Mouse (Mus musculus): ENCODE data around the gene Arpc1b.
"Not testable (repeated sequence)": the region's sequence is repeated elsewhere in the genome, so short reads cannot be mapped to it uniquely, and the experiment has no call there.

The Arpc1b gene

GRCm38 (mm10) chr5:145114071-145114605 lies at the start of gene Arpc1b:
Arpc1b (plus strand) TSS chr5:145114215.
- peak in 1 of 2 experiments; percentile 47 for DNase-seq (ENCODE audit: low spot score in 2 of 2)

DNA sequence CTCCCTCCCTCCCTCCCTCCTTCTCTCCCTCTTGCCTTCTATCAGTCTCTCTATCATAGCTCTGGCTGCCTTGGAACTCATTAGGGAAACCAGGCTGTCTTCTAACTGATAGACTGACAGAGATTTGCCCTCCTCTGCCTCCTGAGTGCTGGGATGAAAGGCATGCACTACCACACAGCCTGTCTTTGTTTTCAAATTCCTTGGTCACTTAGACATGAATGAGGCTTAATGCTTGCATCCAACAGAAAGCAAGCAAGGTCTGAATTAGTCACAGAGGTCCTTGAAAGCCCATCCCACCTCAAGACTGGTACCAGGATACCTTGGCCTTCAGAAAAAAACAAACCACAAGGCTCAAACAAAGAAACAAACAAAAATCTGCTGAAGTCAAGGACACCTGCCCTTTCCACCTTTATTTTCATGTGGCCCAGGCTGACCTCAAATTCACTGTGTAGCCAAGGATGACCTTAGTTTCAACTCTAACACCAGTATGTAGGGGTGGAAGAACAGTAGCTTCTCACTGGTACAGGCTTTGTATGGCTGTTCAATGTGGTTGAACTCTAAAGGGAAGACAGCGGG lies 49.2 kb upstream of the Arpc1b start:
- DNase-seq (ENCODE audit: low spot score in 2 of 2): no peak

GRCm38 (mm10) chr5:145068863-145069262 lies 45.2 kb upstream of the Arpc1b start:
- no peak for DNase-seq (ENCODE audit: low spot score in 2 of 2)

DNA sequence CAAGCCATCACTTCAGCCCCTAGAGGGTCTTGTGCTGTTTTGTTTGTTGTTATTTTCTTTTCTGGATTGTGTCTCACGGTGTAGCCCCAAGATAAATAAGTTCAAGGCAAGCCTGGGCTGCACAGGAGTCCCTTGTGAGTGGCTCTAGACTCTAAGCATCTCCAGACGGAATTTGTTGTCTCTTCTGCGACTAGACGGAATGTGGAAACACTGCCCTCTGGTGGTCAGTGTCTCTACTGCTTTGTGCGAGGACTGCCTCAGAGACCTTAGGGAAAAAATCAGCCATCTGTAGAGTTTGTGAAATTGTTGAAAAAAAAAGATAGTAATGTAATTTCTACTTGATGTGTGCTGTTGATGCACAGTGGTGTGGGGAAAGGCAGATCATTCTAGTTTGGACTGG lies 44.3 kb upstream of the Arpc1b start:
- peak; percentile 30 to 77 for DNase-seq (ENCODE audit: low spot score in 2 of 2)

- no peak for DNase-seq (ENCODE audit: low spot score in 2 of 2)
Observed at GRCm38 (mm10) chr5:145071342-145071741, 42.7 kb upstream of the Arpc1b start.

DNA sequence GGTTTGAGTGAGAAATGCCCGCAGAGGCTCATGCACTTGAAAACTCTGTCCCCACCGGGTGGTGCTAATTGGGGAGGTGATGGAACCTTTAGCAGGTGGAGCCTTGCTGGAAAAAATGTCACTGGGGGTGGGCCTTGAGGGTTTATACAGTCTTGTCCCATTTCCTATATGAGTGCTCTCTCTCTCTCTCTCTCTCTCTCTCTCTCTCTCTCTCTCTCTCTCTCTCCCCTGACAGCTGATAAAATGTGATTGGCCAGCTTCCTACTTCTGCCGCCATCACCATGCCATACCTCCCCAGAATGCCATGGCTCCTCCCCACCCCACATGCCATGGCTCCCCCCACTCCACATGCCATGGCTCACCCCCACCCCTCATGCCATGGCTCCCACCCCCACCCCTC lies 38.9 kb upstream of the Arpc1b start:
- DNase-seq (ENCODE audit: low spot score in 2 of 2): no peak

DNA sequence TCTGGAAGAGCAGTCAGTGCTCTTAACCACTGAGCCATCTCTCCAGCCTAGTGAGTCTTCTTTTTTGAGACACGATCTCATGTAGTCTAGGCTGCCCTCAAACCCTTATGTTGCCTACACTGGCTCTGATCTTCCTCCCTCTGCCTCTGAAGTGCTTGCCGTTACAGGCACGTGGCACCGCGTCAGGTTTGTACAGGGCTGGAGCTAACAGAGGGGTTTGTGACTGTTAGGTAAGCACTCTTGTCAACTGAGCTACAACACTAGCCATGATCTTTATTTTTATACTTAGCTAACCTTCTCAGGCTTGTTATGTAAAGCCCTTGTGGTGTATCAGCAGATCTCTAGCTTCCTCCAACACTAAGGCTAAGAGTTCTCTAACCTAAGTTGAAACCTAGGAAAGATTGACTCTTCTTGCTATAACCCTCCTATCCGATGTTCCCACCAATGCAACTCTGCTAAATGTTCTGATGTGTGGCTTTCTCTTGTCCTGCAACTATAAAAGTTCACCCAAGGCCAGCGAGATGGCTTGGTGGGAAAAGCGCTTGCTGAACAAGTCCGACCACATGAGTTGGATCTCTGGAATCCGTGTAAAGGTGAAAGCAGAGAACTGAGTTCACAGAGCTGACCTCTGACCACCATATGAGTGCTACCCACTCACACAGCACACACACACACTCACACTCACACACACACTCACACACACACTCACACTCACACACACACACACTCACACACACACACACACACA lies 32.0 kb upstream of the Arpc1b start:
- no peak for DNase-seq (ENCODE audit: low spot score in 2 of 2)

GRCm38 (mm10) chr5:145083201-145083600 lies 30.8 kb upstream of the Arpc1b start:
- not testable (repeated sequence) for DNase-seq (ENCODE audit: low spot score in 2 of 2)

DNA sequence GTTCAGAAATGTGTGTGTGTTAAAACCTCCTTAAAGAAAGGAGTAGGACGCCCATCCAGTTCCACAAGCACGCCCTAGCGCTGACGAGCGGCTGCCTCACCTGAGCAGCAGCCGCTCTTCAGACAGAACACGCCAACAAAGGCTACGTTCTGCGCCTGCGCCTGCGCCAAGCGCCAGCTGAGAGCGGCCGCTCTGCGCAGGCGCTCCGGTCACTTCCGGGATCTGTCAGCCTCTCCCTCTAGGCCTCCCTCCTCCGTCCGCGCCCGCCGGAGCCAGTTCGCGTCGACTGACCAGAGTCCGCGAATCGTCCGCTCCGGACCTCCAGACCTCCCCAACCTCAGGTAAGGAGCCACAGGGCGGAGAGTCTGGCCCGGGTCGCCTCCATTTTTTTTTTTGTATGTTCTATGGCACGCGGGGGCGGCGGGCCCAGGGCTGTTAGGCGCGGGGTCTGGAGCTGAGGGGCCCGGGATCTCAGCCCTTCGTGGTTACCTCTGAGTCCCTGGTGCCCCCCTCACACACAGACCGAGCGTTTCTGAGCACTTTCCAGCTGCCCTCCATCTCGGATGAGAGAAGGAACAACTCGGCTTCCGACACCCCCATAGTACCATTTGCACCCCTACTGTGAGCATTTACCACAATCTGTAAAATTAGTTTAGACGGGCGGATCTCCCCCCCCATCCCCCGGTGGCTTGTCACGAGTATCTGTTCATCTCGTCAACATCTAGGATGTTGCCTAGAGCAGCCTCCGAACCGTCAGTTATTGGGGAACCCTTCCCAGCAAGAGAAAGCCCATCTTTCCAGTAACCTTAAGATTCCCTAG lies 30.2 kb upstream of the Arpc1b start, which contains the start of the genes Arpc1a and Kpna7:
Arpc1a (plus strand) TSS at position 199 of the 820 bp plus-strand sequence.
Kpna7 (minus strand) TSS at position 399 of the 820 bp plus-strand sequence.
- DNase-seq (ENCODE audit: low spot score in 2 of 2): peak; percentile 82 to 88

DNA sequence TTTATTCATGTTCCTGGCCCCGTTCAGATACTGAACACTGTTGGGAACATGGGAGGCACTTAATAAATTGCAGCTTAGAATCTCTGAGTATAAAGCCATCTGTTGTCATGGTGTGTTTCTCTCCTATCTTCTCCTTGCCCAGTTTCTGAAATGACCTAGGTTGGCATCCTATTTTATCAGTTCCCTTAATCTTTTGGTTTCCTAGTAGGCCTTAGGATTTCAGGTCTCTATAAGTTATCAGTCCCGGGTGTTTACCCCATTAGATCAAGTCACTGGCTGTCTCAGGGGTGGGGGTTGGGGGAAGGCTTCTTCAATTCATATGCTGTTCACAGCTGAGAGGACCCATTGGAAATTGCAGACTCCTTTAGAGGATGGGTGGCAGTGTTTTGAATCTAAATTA lies 29.2 kb upstream of the Arpc1b start:
- DNase-seq (ENCODE audit: low spot score in 2 of 2): no peak

DNA sequence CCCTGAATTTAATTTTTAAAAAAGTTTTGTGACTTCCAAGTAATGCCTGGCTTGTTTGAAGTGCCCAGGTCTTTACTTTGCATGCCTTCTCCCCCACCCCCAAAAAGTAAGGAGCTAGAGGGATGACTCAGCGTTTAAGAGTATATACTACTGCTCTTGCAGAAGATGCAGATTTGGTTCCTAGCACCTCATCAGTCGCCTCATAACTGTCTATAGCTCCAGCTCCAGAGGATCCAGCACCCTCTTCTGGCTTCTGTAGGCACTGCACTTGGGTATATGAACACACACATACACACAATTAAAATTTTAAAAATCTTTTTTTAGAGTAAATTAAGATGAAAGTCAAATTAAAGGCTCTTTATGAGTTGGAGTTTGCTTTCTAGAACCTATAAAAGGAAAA lies 25.8 kb upstream of the Arpc1b start:
- DNase-seq (ENCODE audit: low spot score in 2 of 2): no peak

DNA sequence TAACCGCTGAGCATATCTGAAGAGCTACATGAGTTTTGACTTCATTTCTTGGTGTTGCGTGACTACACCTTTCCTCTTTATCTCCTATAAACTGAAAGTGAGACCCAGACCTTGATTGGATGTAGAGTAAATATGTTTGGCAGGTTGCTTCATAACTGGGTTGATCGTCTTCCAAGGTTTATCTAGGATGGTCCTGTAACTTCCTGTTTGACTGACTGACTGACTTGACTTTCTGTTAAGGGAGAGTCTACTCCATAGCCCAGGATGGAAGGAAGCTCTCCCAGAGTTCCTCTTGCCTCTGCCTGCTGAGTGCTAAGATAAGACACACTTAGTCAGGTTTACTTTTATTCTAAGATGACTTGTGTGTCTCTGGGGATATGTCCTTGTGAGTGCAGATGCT lies 24.1 kb upstream of the Arpc1b start:
- no peak for DNase-seq (ENCODE audit: low spot score in 2 of 2)

- no peak for DNase-seq (ENCODE audit: low spot score in 2 of 2)
Observed at GRCm38 (mm10) chr5:145096195-145096594, 17.8 kb upstream of the Arpc1b start.

DNA sequence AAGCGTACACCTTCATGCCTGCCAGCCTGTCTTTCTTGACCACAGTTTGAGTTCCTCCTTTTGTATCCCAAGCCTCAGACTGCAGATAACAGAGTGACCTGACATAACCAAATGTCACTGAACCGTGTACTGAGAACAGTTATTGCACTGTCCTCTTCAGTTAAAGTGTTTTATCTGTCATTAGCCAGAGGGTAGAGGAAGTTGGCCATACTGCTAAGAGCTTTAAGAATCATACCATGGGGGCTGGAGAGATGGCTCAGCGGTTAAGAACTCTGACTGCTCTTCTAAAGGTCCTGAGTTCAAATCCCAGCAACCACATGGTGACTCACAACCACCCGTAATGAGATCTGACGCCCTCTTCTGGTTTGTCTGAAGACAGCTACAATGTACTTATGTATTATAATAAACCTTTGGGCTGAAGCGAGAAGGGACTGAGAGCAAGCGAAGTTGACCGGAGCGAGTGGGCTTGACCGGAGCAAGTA lies 15.6 kb upstream of the Arpc1b start:
- no peak for DNase-seq (ENCODE audit: low spot score in 2 of 2)

DNA sequence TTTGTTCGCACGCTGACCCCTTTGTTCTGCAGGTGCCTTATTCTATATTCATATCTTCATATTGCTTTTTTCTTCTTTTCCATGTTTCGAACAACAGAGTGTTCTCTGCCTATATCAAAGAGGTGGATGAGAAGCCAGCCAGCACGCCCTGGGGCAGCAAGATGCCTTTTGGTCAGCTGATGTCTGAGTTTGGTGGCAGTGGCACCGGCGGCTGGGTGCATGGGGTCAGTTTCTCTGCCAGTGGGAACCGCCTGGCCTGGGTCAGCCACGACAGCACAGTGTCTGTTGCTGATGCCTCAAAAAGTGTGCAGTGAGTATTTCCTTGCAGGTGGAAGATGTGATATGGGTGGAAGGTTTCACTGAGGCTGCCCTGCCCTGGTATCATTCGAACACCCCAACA lies 13.1 kb upstream of the Arpc1b start:
- no peak for DNase-seq (ENCODE audit: low spot score in 2 of 2)

DNA sequence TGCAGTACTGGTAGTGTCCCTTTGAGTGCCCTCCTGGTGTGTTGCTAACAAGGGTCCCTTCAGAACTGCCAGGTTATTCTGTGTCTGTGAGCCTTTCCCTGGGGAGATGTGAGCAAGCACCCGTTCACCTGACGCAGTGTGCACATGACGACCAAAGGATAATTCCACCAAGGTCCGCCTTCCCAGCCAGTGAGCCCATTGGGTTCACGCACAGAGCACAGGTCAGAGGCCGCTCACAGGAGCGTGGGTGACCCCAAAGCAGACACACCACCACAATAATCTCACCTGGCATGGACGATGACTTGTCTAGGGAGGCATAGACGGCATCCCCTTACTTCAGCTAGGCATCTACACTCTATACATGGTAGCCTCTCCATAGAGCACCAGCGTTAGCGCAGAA lies 12.6 kb upstream of the Arpc1b start:
- DNase-seq (ENCODE audit: low spot score in 2 of 2): not testable (repeated sequence)

GRCm38 (mm10) chr5:145102706-145103105 lies 11.3 kb upstream of the Arpc1b start:
- DNase-seq (ENCODE audit: low spot score in 2 of 2): no peak

- no peak for DNase-seq (ENCODE audit: low spot score in 2 of 2)
Observed at GRCm38 (mm10) chr5:145104328-145104727, 9.7 kb upstream of the Arpc1b start.

DNA sequence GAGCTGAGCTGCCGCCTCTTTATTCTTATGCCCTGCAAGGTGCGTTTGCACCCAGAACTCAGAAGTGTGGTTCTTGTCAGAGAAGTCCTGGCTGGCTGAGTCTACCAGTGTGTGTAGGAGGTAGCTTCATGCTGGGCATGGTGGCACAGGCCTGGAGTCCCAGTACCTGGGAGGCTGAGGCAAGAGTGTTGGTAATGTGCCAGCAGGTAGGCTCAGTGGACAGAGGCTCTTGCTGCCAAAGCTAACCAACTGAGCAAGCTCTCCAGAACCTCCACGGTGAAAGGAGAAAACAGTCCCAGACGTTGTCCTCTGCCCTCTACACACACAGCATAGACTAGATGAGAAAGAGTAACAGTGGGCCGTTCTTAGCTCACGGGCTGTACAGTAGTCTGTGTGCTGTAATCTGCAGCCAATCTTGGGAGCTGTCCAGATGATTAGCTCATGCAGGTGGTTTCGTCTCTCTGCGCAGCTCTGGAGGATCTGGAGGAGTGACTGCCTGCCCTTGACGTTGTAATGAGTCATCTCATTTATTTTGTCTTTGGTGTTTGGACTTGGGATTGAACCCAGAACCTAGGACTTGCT lies 8.2 kb upstream of the Arpc1b start:
- DNase-seq (ENCODE audit: low spot score in 2 of 2): no peak

DNA sequence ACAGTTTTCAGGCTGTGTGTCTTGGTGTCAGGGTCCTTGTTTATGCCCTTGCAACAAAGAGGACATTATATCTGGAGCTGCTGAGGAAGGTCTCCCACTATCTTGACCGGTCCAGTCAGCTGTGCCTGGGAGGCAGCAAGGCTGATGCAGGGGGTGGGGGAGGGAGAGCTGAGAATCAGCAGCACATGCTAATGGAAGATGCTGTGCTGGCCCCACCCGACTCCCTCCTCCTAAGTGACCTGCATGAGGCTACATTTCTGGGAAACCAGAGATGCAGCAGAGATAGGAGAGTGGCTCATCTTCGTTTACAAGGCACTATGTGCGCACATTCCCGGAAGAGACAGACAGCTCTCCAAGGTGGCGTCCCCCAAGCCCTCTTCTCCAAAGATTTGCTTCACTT lies 3.6 kb upstream of the Arpc1b start:
- no peak for DNase-seq (ENCODE audit: low spot score in 2 of 2)

GRCm38 (mm10) chr5:145112566-145112965 lies 1.4 kb upstream of the Arpc1b start:
- DNase-seq (ENCODE audit: low spot score in 2 of 2): no peak

GRCm38 (mm10) chr5:145113416-145113815 lies 599 bp upstream of the Arpc1b start:
- no peak for DNase-seq (ENCODE audit: low spot score in 2 of 2)

Data from frontal cortex, postnatal 10 days (tissue).